Mouse (Mus musculus) neural tube, embryonic 14.5 days (tissue): Measurements from ENCODE around the gene Cdk13. TPM values are rescaled to one million over a fixed set of nuclear protein-coding genes. Genes with fewer than 3 reads are reported as not detected.
A peak's percentile ranks its signal among the peaks of the same experiment; 100 is the strongest.

Experiments
- ATAC-seq: fragments of 200-750 bp; cut with Nextera tagmentation; 2 replicates; pipeline ENCODE4 v1.8.0; 2017; ENCODE audit warnings: low read depth, mild to moderate bottlenecking, moderate TSS enrichment, moderate library complexity
- H3K27ac ChIP-seq: fragments of 300-500 bp; sonication (generic); 2 replicates; pipeline ENCODE4 v1.5.1; 2014; ENCODE audit warnings: low read depth, mild to moderate bottlenecking, control low read depth, low read length, moderate library complexity, mixed read lengths
- H3K27me3 ChIP-seq: fragments of 300-500 bp; sonication (generic); 2 replicates; pipeline ENCODE4 v1.6.1; 2014; ENCODE audit warnings: low read length; ENCODE audit not compliant: control insufficient read depth, insufficient read depth
- H3K36me3 ChIP-seq: fragments of 300-500 bp; sonication (generic); 2 replicates; pipeline ENCODE4 v1.6.1; 2014; ENCODE audit warnings: low read length, mixed read lengths; ENCODE audit not compliant: control insufficient read depth, insufficient read depth
- H3K4me1 ChIP-seq: fragments of 300-500 bp; sonication (generic); 2 replicates; pipeline ENCODE4 v1.6.1; 2014; ENCODE audit warnings: low read length; ENCODE audit not compliant: control insufficient read depth, insufficient read depth
- H3K4me2 ChIP-seq: fragments of 300-500 bp; sonication (generic); 2 replicates; pipeline ENCODE4 v1.6.1; 2014; ENCODE audit warnings: mild to moderate bottlenecking, low read depth, low read length, control low read depth
- H3K4me3 ChIP-seq: fragments of 300-500 bp; sonication (generic); 2 replicates; pipeline ENCODE4 v1.5.1; 2014; ENCODE audit warnings: low read depth, low read length, control low read depth, mixed read lengths
- H3K9ac ChIP-seq: fragments of 300-500 bp; sonication (generic); replicated peaks from 2 replicates; pipeline ENCODE4 v1.6.1; 2014; ENCODE audit warnings: low read depth, mild to moderate bottlenecking, control low read depth, low read length, mixed read lengths
- H3K9me3 ChIP-seq: fragments of 300-500 bp; sonication (generic); 2 replicates; pipeline ENCODE4 v1.6.1; 2016; ENCODE audit warnings: low read length; ENCODE audit not compliant: control insufficient read depth
- WGBS: fragments of 180-500 bp; shearing (Covaris S2); extraction: QIAGEN DNeasy Blood & Tissue Kit; methylation state at CpG from one replicate; pipeline ENCODE4 v1.1.7; 2014; 5-methylcytosine and 5-hydroxymethylcytosine counted together
- polyA plus RNA-seq: library from polyadenylated mRNA; unstranded; fragments of >200 nt; fragmentation: Nextera tagmentation; extraction: Ambion mirVana; gene quantifications from 2 replicates; pipeline ENCODE4 v1.2.1, GENCODE M21; 2014

Gene Cdk13
- polyA plus RNA-seq = 18.1 and 22.5 TPM in 2 replicates

DNA sequence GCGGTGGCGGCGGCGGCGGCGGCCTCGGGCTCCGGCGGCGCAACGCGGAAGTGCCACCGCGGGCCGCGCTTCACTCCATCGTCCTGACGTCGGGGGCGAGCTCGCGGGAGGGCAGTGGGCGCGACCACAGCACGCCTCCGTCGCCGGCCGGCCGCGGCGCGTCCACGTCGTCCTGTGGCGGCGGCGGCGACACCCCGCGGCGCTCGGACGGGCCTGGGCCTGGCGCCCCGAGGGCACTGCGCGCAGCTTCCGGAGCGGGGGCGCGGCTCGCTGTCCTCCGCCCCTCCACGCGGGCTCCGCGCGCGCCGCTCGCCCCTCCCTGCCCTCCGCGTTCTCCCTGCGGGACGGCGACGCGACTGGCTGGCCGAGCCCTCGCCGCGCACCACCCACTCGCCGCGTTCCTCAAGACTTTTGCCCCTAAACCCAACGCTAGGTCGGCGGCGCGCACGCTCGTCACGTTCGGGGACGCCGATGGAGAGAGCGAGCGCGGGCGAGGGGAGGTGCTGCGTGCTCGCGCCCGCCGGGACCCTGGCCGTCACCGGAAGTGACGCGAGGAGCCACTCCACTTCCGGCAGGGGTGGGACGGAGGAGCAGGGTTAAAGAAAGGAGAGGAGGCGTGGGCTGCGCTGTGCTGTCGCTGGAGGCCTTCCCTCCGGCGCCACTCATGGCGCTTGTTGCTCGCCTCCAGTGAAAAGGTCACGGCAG is at the start of gene Cdk13:
Gene Cdk13, minus strand, starts transcription at position 189 of the 705 bp plus-strand sequence.
- Histone ChIP-seq H3K27me3 (no peaks in the 10 kb centered on the region), H3K9me3 (no peaks in the 10 kb centered on the region), H3K27ac (peak within 1 kb of the TSS; percentile 97), H3K36me3 (no peaks in the 10 kb centered on the region), H3K4me3 (peak within 1 kb of the TSS; percentile 99), H3K9ac (peak within 1 kb of the TSS; percentile 90), H3K4me1 (peaks cover 15% of the 10 kb centered on the region), H3K4me2 (peak within 1 kb of the TSS; percentile 78)
- under 1% methylated on average over 58 of the region's 110 CpGs for WGBS
- ATAC-seq = peak; percentile 96

DNA sequence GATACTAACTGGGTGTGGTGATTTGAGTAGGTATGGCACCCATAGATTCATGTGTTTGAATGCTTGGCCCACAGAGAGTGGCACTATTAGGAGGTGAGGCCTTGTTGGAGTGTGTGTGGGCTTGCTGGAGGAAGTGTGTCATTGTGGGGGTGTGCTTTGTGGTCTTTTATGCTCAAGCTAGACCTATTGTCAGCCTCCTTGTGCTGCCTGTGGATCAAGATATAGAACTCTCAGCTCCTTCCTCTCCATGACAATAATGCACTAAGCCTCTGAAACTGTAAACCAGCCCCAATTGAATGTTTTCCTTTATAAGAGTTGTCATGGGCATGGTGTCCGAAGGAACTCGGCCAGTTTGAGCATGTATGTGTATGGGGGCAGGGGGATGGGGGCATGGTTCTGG is 38.4 kb upstream of the Cdk13 start:
- ATAC-seq = no peak
- WGBS = 81% methylated on average over 2 of the region's 2 CpGs

DNA sequence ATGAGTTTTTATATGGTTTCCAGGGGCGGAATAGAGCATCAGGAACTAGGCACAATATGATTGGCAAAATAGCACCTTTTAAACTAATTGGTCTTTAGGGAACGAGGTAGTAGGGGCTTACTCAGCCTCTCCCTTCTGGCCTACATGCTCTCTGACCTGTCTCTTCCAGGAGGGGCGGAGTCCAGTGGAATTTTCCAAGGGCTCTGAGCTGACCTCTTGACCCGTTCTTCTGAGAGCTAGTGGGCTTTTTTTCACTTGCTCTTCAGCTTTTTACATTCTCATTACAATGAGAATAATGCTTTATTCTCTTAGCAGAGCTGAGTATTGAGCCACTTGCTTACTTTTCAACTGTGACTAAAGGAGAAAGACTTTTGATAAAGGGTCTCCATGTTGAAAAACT is 37.9 kb upstream of the Cdk13 start:
- Histone ChIP-seq H3K27me3 (no peaks in the 10 kb centered on the region), H3K9ac (no peak overlapping the region), H3K27ac (no peak overlapping the region), H3K4me3 (no peak overlapping the region), H3K4me2 (no peak overlapping the region), H3K4me1 (no peaks in the 10 kb centered on the region), H3K9me3 (no peaks in the 10 kb centered on the region), H3K36me3 (no peaks in the 10 kb centered on the region)
- ATAC-seq = no peak
- WGBS = 24% methylated on average over 4 of the region's 4 CpGs

More for the DNA sequence above, 38.4 kb upstream of the Cdk13 start:
- Histone ChIP-seq H3K27ac (no peak overlapping the region), H3K9ac (no peak overlapping the region), H3K9me3 (no peaks in the 10 kb centered on the region), H3K4me1 (no peaks in the 10 kb centered on the region), H3K27me3 (no peaks in the 10 kb centered on the region), H3K4me3 (no peak overlapping the region), H3K4me2 (no peak overlapping the region), H3K36me3 (no peaks in the 10 kb centered on the region)

DNA sequence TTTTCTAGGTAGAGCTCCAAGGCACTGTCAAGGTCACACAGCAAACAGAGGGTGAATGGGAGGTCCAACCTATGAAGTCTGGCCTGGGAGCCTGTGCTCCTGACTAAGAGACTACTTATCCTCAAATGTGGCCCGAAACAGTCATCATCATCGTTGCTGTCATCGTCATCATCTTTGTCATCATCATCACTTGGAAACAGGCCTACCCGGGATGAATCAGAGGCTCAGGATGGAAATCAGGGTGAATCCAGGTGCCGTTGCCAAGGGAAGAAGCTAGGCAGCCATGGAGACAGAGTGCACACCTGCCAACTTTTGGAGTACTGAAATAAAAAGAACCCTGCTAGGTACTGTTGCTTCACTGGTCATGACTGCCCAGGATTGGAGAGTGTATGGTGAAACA is 34.2 kb upstream of the Cdk13 start:
- no peak overlapping the region for H3K4me3 ChIP-seq
- ATAC-seq = no peak
- no peaks in the 10 kb centered on the region for H3K27me3 ChIP-seq
- no peaks in the 10 kb centered on the region for H3K36me3 ChIP-seq
- WGBS = 92% methylated on average over 5 of the region's 5 CpGs
- H3K9me3 ChIP-seq = no peaks in the 10 kb centered on the region
- H3K4me1 ChIP-seq = no peaks in the 10 kb centered on the region
- no peak overlapping the region for H3K4me2 ChIP-seq
- H3K27ac ChIP-seq = no peak overlapping the region
- H3K9ac ChIP-seq = no peak overlapping the region

- Histone ChIP-seq H3K9me3 (no peaks in the 10 kb centered on the region), H3K9ac (no peak overlapping the region), H3K27me3 (no peaks in the 10 kb centered on the region), H3K36me3 (no peaks in the 10 kb centered on the region), H3K4me3 (no peak overlapping the region), H3K27ac (no peak overlapping the region), H3K4me1 (no peaks in the 10 kb centered on the region), H3K4me2 (no peak overlapping the region)
- WGBS = 33% methylated on average over 4 of the region's 4 CpGs
- peak; percentile 79 for ATAC-seq
Measured at GRCm38 (mm10) chr13:17838484-17838851, 33.6 kb upstream of the Cdk13 start.

- ATAC-seq = peak; percentile 54
- Histone ChIP-seq H3K9me3 (no peaks in the 10 kb centered on the region), H3K27ac (no peak overlapping the region), H3K36me3 (no peaks in the 10 kb centered on the region), H3K27me3 (no peaks in the 10 kb centered on the region), H3K4me2 (no peak overlapping the region), H3K4me1 (no peaks in the 10 kb centered on the region), H3K9ac (no peak overlapping the region), H3K4me3 (no peak overlapping the region)
- 46% methylated on average over 16 of the region's 16 CpGs for WGBS
Measured at GRCm38 (mm10) chr13:17837610-17838483, 33.0 kb upstream of the Cdk13 start.

GRCm38 (mm10) chr13:17836808-17837207 is 31.9 kb upstream of the Cdk13 start:
- Histone ChIP-seq H3K9ac (no peak overlapping the region), H3K4me2 (no peak overlapping the region), H3K4me3 (no peak overlapping the region), H3K27ac (no peak overlapping the region), H3K27me3 (no peaks in the 10 kb centered on the region), H3K4me1 (no peaks in the 10 kb centered on the region), H3K36me3 (no peaks in the 10 kb centered on the region), H3K9me3 (no peaks in the 10 kb centered on the region)
- no peak for ATAC-seq
- 80% methylated on average over 7 of the region's 7 CpGs for WGBS

DNA sequence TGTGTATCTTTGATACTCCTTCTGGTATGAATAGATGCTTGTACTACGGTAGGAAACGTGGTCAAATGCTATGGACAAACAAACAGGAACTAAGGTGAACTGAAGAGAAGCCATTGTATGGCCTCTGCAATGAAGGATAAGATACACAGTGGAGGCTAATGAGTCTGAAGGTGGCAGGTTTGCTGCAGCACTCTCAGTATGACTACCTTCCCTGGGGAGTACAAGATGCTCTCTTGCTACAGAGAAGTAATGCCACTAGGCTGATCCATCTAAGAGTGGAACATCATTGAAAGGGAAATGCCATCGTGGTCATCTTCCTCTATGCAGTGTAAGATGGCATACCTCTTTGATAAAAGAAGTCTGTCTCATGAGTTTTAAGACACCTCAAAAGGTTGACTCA is 28.0 kb upstream of the Cdk13 start:
- WGBS = 64% methylated on average over 3 of the region's 3 CpGs
- Histone ChIP-seq H3K4me1 (no peaks in the 10 kb centered on the region), H3K27me3 (no peaks in the 10 kb centered on the region), H3K9me3 (no peaks in the 10 kb centered on the region), H3K9ac (no peak overlapping the region), H3K4me2 (no peak overlapping the region), H3K4me3 (no peak overlapping the region), H3K36me3 (no peaks in the 10 kb centered on the region), H3K27ac (no peak overlapping the region)
- ATAC-seq = no peak

DNA sequence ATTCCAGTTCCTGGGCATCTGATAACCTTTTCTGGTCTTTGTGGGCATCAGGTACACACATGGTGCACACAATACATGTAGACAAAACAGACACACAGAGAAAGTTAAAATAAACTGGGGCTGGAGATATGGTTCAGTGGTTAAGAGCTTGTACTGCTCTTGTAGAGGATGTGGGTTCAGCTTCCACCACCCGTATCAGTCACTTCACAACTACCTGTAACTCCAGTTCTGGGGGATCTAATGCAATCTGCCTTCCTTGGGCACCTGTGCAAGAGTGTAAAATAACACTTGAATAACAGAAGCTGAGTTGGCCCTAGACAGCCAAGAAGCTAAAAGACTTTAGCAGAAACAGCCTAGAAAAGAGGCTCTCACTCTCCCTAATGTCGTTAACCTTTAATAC is 12.3 kb upstream of the Cdk13 start:
- Histone ChIP-seq H3K4me1 (no peaks in the 10 kb centered on the region), H3K9ac (no peak overlapping the region), H3K4me3 (no peak overlapping the region), H3K9me3 (no peaks in the 10 kb centered on the region), H3K27me3 (no peaks in the 10 kb centered on the region), H3K4me2 (no peak overlapping the region), H3K27ac (no peak overlapping the region), H3K36me3 (no peaks in the 10 kb centered on the region)
- ATAC-seq = no peak
- 86% methylated on average over 2 of the region's 2 CpGs for WGBS
